Mouse (Mus musculus) thymus, adult 2 months (tissue): ENCODE data around the gene Hes3. TPM values are rescaled to one million over a fixed set of nuclear protein-coding genes. Genes with fewer than 3 reads are reported as not detected.

Experiments
- DNase-seq: peaks from one replicate; pipeline ENCODE4 v3.0.0; 2021
- H3K27ac ChIP-seq: fragments of 200-500 bp; 2 replicates; pipeline ENCODE4 v1.5.1; 2012; ENCODE audit warnings: low read length, control low read depth; ENCODE audit not compliant: control insufficient read depth, insufficient read depth
- H3K27me3 ChIP-seq: fragments of 200-500 bp; 2 replicates; pipeline ENCODE4 v1.6.1; 2012; ENCODE audit warnings: mild to moderate bottlenecking, low read length, moderate library complexity, mixed read lengths; ENCODE audit not compliant: control insufficient read depth, insufficient read depth
- H3K36me3 ChIP-seq: fragments of 200-500 bp; 2 replicates; pipeline ENCODE4 v1.6.1; 2012; ENCODE audit warnings: mild to moderate bottlenecking, low read length, moderate library complexity; ENCODE audit not compliant: control insufficient read depth, insufficient read depth
- H3K4me1 ChIP-seq: fragments of 200-500 bp; replicated peaks from 2 replicates; pipeline ENCODE4 v1.6.1; 2012; ENCODE audit warnings: low read length; ENCODE audit not compliant: control insufficient read depth, insufficient read depth
- H3K4me3 ChIP-seq: fragments of 200-500 bp; 2 replicates; pipeline ENCODE4 v1.5.1; 2012; ENCODE audit warnings: mild to moderate bottlenecking, low read length, control low read depth, moderate library complexity; ENCODE audit not compliant: control insufficient read depth, insufficient read depth
- CTCF ChIP-seq: fragments of 200-500 bp; IDR thresholded peaks from 2 replicates; pipeline ENCODE4 v1.5.1; 2012; ENCODE audit warnings: mild to moderate bottlenecking, control low read depth, low read length, moderate library complexity, borderline replicate concordance; ENCODE audit not compliant: control insufficient read depth, poor library complexity, insufficient read depth; ENCODE audit errors: extremely low read depth
- POLR2A ChIP-seq: fragments of 200-500 bp; IDR thresholded peaks from 2 replicates; pipeline ENCODE4 v1.6.1; 2012; ENCODE audit warnings: mild to moderate bottlenecking, low read length, control low read depth, moderate library complexity; ENCODE audit not compliant: control insufficient read depth, poor library complexity, insufficient read depth; ENCODE audit errors: extremely low read depth
- WGBS: fragments of 180-500 bp; shearing (Covaris S2); methylation state at CpG from one replicate; pipeline ENCODE4 v1.1.7; 2018; 5-methylcytosine and 5-hydroxymethylcytosine counted together
- polyA plus RNA-seq: library from polyadenylated mRNA; depleted of rRNA; stranded (reverse); fragments of >200 nt; gene quantifications from 2 replicates; pipeline ENCODE4 v1.2.3, GENCODE M21; 2012

Gene Hes3
- polyA plus RNA-seq, 1 experiment, result 0.19 TPM

- TF ChIP-seq POLR2A (no peak), CTCF (peak; percentile 90)
- H3K4me3 ChIP-seq, result no peak overlapping the region
- no peaks in the 10 kb centered on the region for H3K27me3 ChIP-seq
- peak; percentile 73 for DNase-seq
- H3K36me3 ChIP-seq, result peaks cover 37% of the 10 kb centered on the region
- no peaks in the 10 kb centered on the region for H3K4me1 ChIP-seq
- 34% methylated on average over 2 of the region's 2 CpGs for WGBS
- H3K27ac ChIP-seq, result no peak overlapping the region
Measured at GRCm38 (mm10) chr4:152332952-152333351, 41.5 kb upstream of the Hes3 start.

DNA sequence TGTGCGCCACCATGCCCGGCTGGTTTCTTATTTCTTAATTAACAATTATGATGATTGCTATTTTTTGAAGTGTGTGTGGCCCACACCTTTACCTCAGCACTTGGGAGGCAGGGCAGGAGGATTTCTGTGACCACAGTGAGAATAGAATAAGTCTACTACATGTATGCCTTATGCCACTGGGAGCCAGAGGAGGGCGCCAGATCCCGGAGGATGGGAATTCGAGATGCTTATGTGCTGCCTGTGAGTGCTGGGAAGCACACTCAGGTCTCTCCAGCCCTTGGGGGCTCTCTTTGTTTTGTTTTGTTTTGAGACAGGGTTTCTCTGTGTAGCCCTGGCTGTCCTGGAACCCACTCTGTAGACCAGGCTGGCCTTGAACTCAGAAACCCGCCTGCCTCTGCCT, 37.2 kb upstream of the Hes3 start:
- H3K27me3 ChIP-seq, result no peaks in the 10 kb centered on the region
- no peak overlapping the region for H3K27ac ChIP-seq
- peak; percentile 40; the same call in 1 of the 2 replicates for TF ChIP-seq CTCF
- no peak for TF ChIP-seq POLR2A
- WGBS, result 80% methylated on average over 6 of the region's 6 CpGs
- H3K4me1 ChIP-seq, result peaks cover 19% of the 10 kb centered on the region
- peaks cover 31% of the 10 kb centered on the region for H3K36me3 ChIP-seq
- peak; percentile 58 for DNase-seq
- no peak overlapping the region for H3K4me3 ChIP-seq

DNA sequence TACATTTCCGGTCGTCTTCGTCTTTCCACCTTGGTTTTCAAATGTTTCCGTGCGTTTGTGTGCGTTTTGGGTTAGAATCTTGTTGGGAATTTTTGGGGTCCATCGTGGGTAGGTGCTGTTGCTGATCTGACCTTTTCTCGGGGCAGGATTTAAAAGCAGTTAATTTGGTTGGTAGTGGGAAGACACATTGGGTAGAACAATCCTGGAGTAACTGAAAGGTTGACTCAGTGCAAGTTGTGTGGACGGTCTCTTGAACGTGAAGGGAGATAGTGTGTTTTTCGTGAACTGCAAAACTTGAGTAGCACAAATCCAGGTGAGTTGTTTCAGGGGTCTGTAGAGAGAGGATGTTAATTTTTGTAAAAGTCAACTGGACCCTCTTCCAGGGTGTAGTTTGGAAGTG, 35.1 kb upstream of the Hes3 start:
- TF ChIP-seq POLR2A (no peak), CTCF (no peak)
- 2% methylated on average over 11 of the region's 11 CpGs for WGBS

GRCm38 (mm10) chr4:152325574-152326411, 34.3 kb upstream of the Hes3 start, which contains the start of gene Rpl22:
Gene Rpl22 (plus strand): TSS chr4:152325742.
- Histone ChIP-seq H3K36me3 (peaks cover 7% of the 10 kb centered on the region), H3K27ac (no peak within 1 kb of the TSS), H3K4me3 (peak within 1 kb of the TSS; percentile 70), H3K27me3 (no peaks in the 10 kb centered on the region), H3K4me1 (peaks cover 19% of the 10 kb centered on the region)
- WGBS, result under 1% methylated on average over 70 of the region's 70 CpGs
- TF ChIP-seq POLR2A (peak; percentile 64), CTCF (0 out of 2 replicates have a peak, but pooled peaks have one; percentile 20)
- DNase-seq, result peak; percentile 90

More for the DNA sequence above, 35.1 kb upstream of the Hes3 start:
- H3K4me1 ChIP-seq, result peaks cover 19% of the 10 kb centered on the region
- H3K27ac ChIP-seq, result no peak overlapping the region
- H3K36me3 ChIP-seq, result peaks cover 15% of the 10 kb centered on the region
- H3K4me3 ChIP-seq, result peak overlapping the region; percentile 70
- H3K27me3 ChIP-seq, result no peaks in the 10 kb centered on the region
- DNase-seq, result no peak

DNA sequence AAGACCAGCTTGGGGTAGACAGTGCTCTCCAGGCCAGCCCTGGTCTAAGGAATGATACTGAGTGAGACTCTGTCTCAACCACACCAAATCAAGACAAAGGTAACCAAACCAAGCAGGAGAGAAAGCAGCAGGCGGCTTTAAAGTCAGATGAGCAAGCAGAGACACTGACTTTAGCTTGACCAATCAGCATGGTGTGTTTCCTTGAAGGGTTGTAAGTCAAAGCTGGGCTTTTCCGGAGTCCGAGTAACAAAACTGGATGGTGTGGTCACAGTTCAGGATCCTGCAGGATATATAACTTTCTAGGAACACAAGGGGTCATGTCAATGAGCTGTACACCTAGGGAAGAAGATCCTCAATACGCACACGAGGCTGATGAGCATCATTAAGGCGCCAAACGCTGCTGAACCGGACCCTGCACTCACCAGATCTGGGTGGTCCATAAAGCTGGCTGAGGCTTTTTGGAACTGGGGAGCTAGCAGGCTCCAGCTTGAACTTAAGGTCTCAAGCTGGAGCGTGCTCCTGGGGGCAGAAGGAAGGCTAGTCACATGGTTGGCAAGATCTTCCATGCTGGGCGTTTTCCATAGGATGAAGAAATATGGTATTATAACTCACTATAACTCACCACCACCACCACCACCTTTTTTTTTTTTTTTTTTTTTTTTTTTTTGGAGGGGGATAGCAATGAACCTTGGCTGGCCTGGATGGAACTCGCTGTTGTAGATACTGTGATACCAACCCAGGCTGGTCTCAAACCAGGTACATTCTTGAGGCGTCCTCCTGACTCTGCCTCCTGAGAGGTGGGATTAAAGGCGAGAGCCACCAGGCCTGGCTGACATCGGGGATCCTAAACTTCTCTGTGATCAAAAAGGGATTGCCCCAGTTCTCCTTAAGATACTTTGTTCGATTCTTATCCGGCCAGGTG, 33.4 kb upstream of the Hes3 start:
- Histone ChIP-seq H3K27me3 (no peaks in the 10 kb centered on the region), H3K27ac (no peak overlapping the region), H3K4me3 (peak overlapping the region; percentile 70), H3K4me1 (peaks cover 19% of the 10 kb centered on the region), H3K36me3 (no peaks in the 10 kb centered on the region; the same call in 1 of the 2 replicates)
- TF ChIP-seq POLR2A, result no peak
- TF ChIP-seq CTCF, result no peak
- DNase-seq, result no peak
- WGBS, result 55% methylated on average over 16 of the region's 16 CpGs

DNA sequence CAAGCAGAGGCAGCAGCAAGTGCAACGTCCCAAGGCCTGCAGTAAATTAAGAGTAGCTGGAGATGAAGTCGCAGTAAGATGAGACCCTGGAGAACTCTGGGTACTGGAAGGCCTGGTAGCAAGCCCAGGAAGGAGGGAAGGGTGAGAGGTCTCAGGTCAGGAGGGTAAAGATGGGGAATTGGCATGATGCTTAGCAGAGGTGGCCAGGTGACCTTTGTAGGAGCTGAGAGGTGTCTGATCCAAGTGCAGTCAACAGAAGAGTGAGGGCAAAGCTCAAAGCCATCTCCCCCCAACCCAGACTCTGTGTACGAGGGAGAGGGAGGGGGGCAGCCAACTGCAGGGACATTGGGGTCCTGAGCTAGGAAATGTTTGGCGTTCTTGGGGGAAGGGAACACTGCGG, 30.0 kb upstream of the Hes3 start:
- H3K36me3 ChIP-seq, result no peaks in the 10 kb centered on the region
- H3K27me3 ChIP-seq, result no peaks in the 10 kb centered on the region; the same call in 1 of the 2 replicates
- WGBS, result 84% methylated on average over 5 of the region's 5 CpGs
- TF ChIP-seq CTCF (no peak), POLR2A (no peak)
- DNase-seq, result no peak
- H3K4me1 ChIP-seq, result peaks cover 9% of the 10 kb centered on the region
- H3K4me3 ChIP-seq, result no peak overlapping the region
- H3K27ac ChIP-seq, result no peak overlapping the region
